Mouse (Mus musculus): ENCODE results near the gene Pakap. TPM values are rescaled to one million over a fixed set of nuclear protein-coding genes. Genes with fewer than 3 reads are reported as not detected.

The Pakap gene
- polyA plus RNA-seq, 1 experiment from 2014 or later = 39.4 TPM

GRCm38 (mm10) chr4:57559438-57559837 lies 8.5 kb upstream of the Pakap start:
- no peak for DNase-seq (ENCODE audit: low spot score)
- no peaks in the 10 kb centered on the region for H3K9me3 ChIP-seq (replicated peaks)
- no peaks in the 10 kb centered on the region for H3K27me3 ChIP-seq (ENCODE audit: low read depth, poor library complexity, severe bottlenecking)
- no peaks in the 10 kb centered on the region for H3K36me3 ChIP-seq
- WGBS = 86% methylated on average over 1 of the region's 1 CpGs
- peaks cover 33% of the 10 kb centered on the region; the same call in 1 of the 2 replicates for H3K4me1 ChIP-seq
- peak overlapping the region; percentile 66; the same call in 1 of the 2 replicates for H3K27ac ChIP-seq
- no peak overlapping the region for H3K4me3 ChIP-seq

DNA sequence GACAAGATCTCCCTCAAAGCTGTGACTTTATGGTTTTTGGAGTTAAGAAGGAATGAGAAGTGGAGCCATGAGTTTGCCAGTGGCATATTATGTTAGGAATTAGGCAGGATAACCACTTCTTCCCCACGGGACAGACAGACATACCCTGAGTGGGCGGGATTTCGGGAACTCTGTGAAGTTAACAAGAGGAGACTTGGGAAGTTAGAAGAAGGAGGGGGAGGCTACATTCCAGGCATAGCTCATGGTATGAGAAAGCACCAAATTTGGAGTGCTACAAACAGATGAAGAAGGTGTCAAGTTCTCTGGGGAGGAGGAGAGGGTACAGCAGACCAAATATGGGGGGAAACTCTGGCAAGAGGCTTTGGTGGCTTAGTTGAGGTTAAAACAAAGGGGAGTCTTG lies 8.0 kb upstream of the Pakap start:
- H3K4me1 ChIP-seq = peaks cover 30% of the 10 kb centered on the region; the same call in 1 of the 2 replicates

GRCm38 (mm10) chr4:57561055-57561454 lies 6.9 kb upstream of the Pakap start:
- no peaks in the 10 kb centered on the region for H3K9me3 ChIP-seq (replicated peaks)
- no peaks in the 10 kb centered on the region for H3K36me3 ChIP-seq
- DNase-seq (ENCODE audit: low spot score) = no peak
- no peak overlapping the region for H3K4me3 ChIP-seq
- H3K27me3 ChIP-seq (ENCODE audit: low read depth, poor library complexity, severe bottlenecking) = no peaks in the 10 kb centered on the region
- peaks cover 28% of the 10 kb centered on the region; the same call in 1 of the 2 replicates for H3K4me1 ChIP-seq
- peak overlapping the region; percentile 56 for H3K27ac ChIP-seq
- WGBS = 88% methylated on average over 6 of the region's 6 CpGs

More for the DNA sequence above, 8.0 kb upstream of the Pakap start:
- Histone ChIP-seq H3K27ac (peak overlapping the region; percentile 56; the same call in 1 of the 2 replicates), H3K27me3 (ENCODE audit: low read depth, poor library complexity, severe bottlenecking) (no peaks in the 10 kb centered on the region), H3K9me3 (replicated peaks) (no peaks in the 10 kb centered on the region), H3K36me3 (no peaks in the 10 kb centered on the region), H3K4me3 (no peak overlapping the region)
- WGBS = 62% methylated on average over 3 of the region's 3 CpGs
- DNase-seq (ENCODE audit: low spot score) = no peak

GRCm38 (mm10) chr4:57565283-57565682 lies 2.7 kb upstream of the Pakap start:
- no peak overlapping the region for H3K4me3 ChIP-seq
- no peaks in the 10 kb centered on the region for H3K36me3 ChIP-seq
- no peak for DNase-seq (ENCODE audit: low spot score)
- no peaks in the 10 kb centered on the region for H3K9me3 ChIP-seq (replicated peaks)
- no peak overlapping the region for H3K27ac ChIP-seq
- WGBS = 98% methylated on average over 1 of the region's 1 CpGs
- peaks cover 44% of the 10 kb centered on the region for H3K4me1 ChIP-seq
- H3K27me3 ChIP-seq (ENCODE audit: low read depth, poor library complexity, severe bottlenecking) = peaks cover 15% of the 10 kb centered on the region

DNA sequence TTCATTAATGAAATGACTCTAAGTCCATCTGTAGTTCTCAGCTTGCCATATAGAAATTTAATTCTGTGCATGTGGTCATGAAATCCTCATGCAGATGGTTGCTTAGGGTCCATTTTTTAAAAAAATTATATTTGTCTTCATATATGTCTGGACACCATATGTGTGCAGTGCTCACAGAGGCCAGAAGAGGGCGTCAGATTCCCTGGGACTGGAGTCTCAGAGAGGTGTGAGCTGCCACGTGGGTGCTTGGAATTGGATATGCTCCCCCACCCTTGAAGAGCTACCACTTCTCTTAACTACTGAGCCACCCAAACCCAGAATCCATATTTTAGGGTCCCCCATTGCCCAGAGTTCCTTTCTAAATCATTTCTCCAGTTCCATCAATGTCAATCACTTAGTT lies 2.2 kb upstream of the Pakap start:
- DNase-seq (ENCODE audit: low spot score) = no peak
- Histone ChIP-seq H3K27ac (no peak overlapping the region), H3K4me1 (peaks cover 44% of the 10 kb centered on the region), H3K27me3 (ENCODE audit: low read depth, poor library complexity, severe bottlenecking) (peaks cover 15% of the 10 kb centered on the region), H3K36me3 (no peaks in the 10 kb centered on the region), H3K9me3 (replicated peaks) (no peaks in the 10 kb centered on the region), H3K4me3 (no peak overlapping the region)
- WGBS = 51% methylated on average over 2 of the region's 2 CpGs

- peak overlapping the region; percentile 96 for H3K27ac ChIP-seq
- H3K27me3 ChIP-seq (ENCODE audit: low read depth, poor library complexity, severe bottlenecking) = peaks cover 15% of the 10 kb centered on the region
- DNase-seq (ENCODE audit: low spot score) = peak; percentile 58
- WGBS = 56% methylated on average over 18 of the region's 19 CpGs
- H3K9me3 ChIP-seq (replicated peaks) = no peaks in the 10 kb centered on the region
- H3K4me3 ChIP-seq = peak overlapping the region; percentile 77
- peaks cover 42% of the 10 kb centered on the region for H3K4me1 ChIP-seq
- H3K36me3 ChIP-seq = no peaks in the 10 kb centered on the region
Measured at GRCm38 (mm10) chr4:57568268-57569068, 489 bp downstream of the Pakap start.

GRCm38 (mm10) chr4:57569069-57569355 lies 1.0 kb downstream of the Pakap start:
- no peaks in the 10 kb centered on the region for H3K9me3 ChIP-seq (replicated peaks)
- H3K27ac ChIP-seq = peak overlapping the region; percentile 96
- peak overlapping the region; percentile 77 for H3K4me3 ChIP-seq
- peaks cover 15% of the 10 kb centered on the region for H3K27me3 ChIP-seq (ENCODE audit: low read depth, poor library complexity, severe bottlenecking)
- H3K36me3 ChIP-seq = no peaks in the 10 kb centered on the region
- peaks cover 42% of the 10 kb centered on the region for H3K4me1 ChIP-seq
- DNase-seq (ENCODE audit: low spot score) = no peak
- 93% methylated on average over 4 of the region's 4 CpGs for WGBS

DNA sequence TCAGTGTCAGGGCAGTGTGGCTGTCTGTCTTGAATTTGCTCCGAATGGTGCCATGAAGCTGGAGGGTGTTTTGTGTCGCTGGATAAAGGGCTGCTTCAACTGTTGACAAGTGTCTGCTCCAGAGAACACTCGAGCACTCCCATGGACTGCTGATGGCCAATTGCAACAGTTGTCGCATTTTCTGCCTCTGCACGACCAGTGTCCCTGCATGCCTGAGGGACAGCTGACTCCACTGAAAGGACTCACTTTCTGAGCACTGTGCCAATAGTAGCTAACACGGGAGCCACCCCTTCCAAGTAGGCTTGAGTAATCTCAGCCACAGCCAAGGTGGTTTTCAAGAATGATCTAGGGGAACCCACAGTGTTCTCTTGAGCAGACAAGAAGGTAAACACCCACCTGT lies 1.7 kb downstream of the Pakap start:
- Histone ChIP-seq H3K36me3 (no peaks in the 10 kb centered on the region), H3K4me3 (peak overlapping the region; percentile 77; the same call in 1 of the 2 replicates), H3K9me3 (replicated peaks) (no peaks in the 10 kb centered on the region), H3K27ac (peak overlapping the region; percentile 42; the same call in 1 of the 2 replicates), H3K27me3 (ENCODE audit: low read depth, poor library complexity, severe bottlenecking) (peaks cover 15% of the 10 kb centered on the region), H3K4me1 (peaks cover 42% of the 10 kb centered on the region)
- DNase-seq (ENCODE audit: low spot score) = no peak
- 75% methylated on average over 6 of the region's 6 CpGs for WGBS

- no peak overlapping the region for H3K4me3 ChIP-seq
- H3K9me3 ChIP-seq (replicated peaks) = no peaks in the 10 kb centered on the region
- H3K4me1 ChIP-seq = peaks cover 42% of the 10 kb centered on the region
- H3K36me3 ChIP-seq = no peaks in the 10 kb centered on the region
- no peak for DNase-seq (ENCODE audit: low spot score)
- peaks cover 15% of the 10 kb centered on the region for H3K27me3 ChIP-seq (ENCODE audit: low read depth, poor library complexity, severe bottlenecking)
- WGBS = 91% methylated on average over 3 of the region's 3 CpGs
- no peak overlapping the region for H3K27ac ChIP-seq
Measured at GRCm38 (mm10) chr4:57570229-57570628, 2.2 kb downstream of the Pakap start.

DNA sequence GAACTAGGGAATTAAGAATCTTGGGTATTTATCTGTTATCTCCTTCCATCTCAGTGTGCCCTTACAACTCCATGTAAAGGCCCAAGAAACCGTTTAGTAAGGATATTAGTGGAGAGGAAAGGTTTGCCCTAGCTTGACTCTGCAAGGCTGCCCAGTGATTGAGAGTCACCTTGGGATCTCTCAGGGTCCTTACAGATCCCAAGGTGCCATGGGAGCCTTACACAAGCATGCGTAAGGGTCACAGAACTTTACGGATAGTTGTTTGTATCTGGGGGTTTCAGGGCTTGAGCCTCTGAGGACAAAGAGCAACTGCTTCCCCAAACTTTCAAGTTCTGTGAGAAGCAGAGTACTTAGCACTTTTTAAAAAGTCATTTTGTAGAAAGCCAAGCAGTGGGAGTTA lies 6.2 kb downstream of the Pakap start:
- DNase-seq (ENCODE audit: low spot score) = no peak
- Histone ChIP-seq H3K27ac (no peak overlapping the region), H3K4me3 (no peak overlapping the region), H3K27me3 (ENCODE audit: low read depth, poor library complexity, severe bottlenecking) (no peaks in the 10 kb centered on the region; the same call in 1 of the 2 replicates), H3K36me3 (no peaks in the 10 kb centered on the region), H3K4me1 (peaks cover 14% of the 10 kb centered on the region), H3K9me3 (replicated peaks) (no peaks in the 10 kb centered on the region)
- WGBS = 91% methylated on average over 3 of the region's 3 CpGs

DNA sequence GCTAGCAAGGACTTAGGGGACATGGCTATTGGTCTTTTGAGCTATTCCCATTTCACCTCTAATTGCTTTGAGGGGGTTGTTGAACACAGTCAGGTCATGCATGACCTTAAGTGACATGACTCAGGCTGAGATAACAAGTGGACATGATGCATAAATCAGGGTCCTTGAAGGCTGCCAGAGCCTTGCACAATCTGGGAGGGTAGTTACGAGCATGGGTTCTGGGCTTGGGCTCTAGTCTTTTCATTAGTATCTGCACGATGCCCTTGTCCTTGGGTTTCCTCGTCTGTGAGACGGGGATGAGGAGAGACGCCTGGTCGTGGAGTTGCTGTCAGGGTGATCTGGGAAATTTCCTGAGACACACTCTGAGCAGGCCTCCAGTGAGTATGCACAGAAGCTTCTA lies 6.7 kb downstream of the Pakap start:
- DNase-seq (ENCODE audit: low spot score) = no peak
- H3K9me3 ChIP-seq (replicated peaks) = no peaks in the 10 kb centered on the region
- H3K4me3 ChIP-seq = no peak overlapping the region
- H3K27me3 ChIP-seq (ENCODE audit: low read depth, poor library complexity, severe bottlenecking) = no peaks in the 10 kb centered on the region; the same call in 1 of the 2 replicates
- peaks cover 10% of the 10 kb centered on the region for H3K4me1 ChIP-seq
- 81% methylated on average over 6 of the region's 6 CpGs for WGBS
- no peaks in the 10 kb centered on the region for H3K36me3 ChIP-seq
- no peak overlapping the region for H3K27ac ChIP-seq

- DNase-seq (ENCODE audit: low spot score) = no peak
- Histone ChIP-seq H3K36me3 (no peaks in the 10 kb centered on the region; the same call in 1 of the 2 replicates), H3K9me3 (replicated peaks) (no peaks in the 10 kb centered on the region), H3K4me3 (no peak overlapping the region), H3K4me1 (peaks cover 1% of the 10 kb centered on the region; the same call in 1 of the 2 replicates), H3K27me3 (ENCODE audit: low read depth, poor library complexity, severe bottlenecking) (no peaks in the 10 kb centered on the region), H3K27ac (no peak overlapping the region)
- 85% methylated on average over 5 of the region's 5 CpGs for WGBS
Measured at GRCm38 (mm10) chr4:57575686-57576085, 7.7 kb downstream of the Pakap start.

DNA sequence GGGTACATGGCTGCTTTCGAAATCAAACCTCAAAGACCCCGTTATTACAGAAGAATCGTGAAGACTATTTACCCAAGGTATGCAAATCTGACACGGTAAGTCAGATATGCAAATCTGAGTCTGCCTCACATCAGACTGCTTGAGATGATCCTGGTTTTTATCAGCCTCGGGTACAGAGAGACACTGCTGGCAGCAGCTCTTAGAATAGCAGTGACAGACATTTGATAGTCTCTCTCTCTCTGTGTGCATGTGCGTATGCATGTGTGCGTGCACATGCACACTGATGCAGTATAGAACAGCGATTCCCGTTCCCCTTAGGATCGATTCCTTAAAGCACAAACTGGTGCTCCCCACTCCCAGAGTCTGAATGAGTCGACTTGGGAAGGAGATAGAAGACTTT lies 8.1 kb downstream of the Pakap start:
- DNase-seq (ENCODE audit: low spot score) = no peak
- Histone ChIP-seq H3K4me1 (no peaks in the 10 kb centered on the region), H3K27ac (no peak overlapping the region), H3K36me3 (no peaks in the 10 kb centered on the region; the same call in 1 of the 2 replicates), H3K27me3 (ENCODE audit: low read depth, poor library complexity, severe bottlenecking) (no peaks in the 10 kb centered on the region), H3K4me3 (no peak overlapping the region), H3K9me3 (replicated peaks) (no peaks in the 10 kb centered on the region)
- 89% methylated on average over 11 of the region's 11 CpGs for WGBS

All from limb, embryonic 10.5 days (tissue).